Mouse (Mus musculus) lung, adult 2 months (tissue): ENCODE results near the gene Zfp239.
A peak's percentile ranks its signal among the peaks of the same experiment; 100 is the strongest.

Experiments used
- CTCF ChIP-seq: fragments of 200-500 bp; IDR thresholded peaks from 2 replicates; pipeline ENCODE4 v1.5.1; 2011; ENCODE audit warnings: mild to moderate bottlenecking, low read length, control low read depth; ENCODE audit not compliant: insufficient read depth
- POLR2A ChIP-seq: fragments of 200-500 bp; IDR thresholded peaks from 2 replicates; pipeline ENCODE4 v1.6.1; 2011; ENCODE audit warnings: low read depth, mild to moderate bottlenecking, control low read depth, low read length, borderline replicate concordance; ENCODE audit errors: extremely low read depth

- TF ChIP-seq POLR2A (peak; percentile 94; the same call in 1 of the 2 replicates), CTCF (no peak)
These were observed 44.8 kb downstream of the Zfp239 start for GRCm38 (mm10) chr6:117906590-117907271.
